Mouse (Mus musculus): ENCODE measurements around the gene Atrnl1.
"Not testable (repeated sequence)": the region's sequence is repeated elsewhere in the genome, so short reads cannot be mapped to it uniquely, and the experiment has no call there.

Atrnl1 gene

DNA sequence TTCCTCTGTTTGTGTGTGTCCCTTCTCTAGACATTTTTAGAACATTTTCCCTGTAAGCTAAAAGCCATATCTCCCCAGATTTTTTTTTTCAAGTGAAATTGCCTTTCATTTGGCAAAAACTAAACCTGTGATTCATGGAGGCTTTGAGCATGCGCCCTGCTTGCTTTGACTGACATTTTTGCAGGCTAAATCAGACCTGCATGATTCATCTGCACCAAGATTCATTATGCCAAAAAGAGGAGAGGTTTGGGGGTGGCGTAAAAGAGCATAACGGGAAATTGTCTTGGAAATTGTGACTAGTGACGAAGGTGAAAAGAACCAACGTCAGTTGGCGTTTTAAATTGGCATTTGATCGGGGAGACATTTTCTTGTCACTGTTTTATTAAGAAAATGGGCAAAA, 358.9 kb downstream of the Atrnl1 start:
- DNase-seq (ENCODE audit: low spot score), result no peak

GRCm38 (mm10) chr19:57970342-57970895, 359.6 kb downstream of the Atrnl1 start:
- DNase-seq (ENCODE audit: low spot score), result no peak

DNA sequence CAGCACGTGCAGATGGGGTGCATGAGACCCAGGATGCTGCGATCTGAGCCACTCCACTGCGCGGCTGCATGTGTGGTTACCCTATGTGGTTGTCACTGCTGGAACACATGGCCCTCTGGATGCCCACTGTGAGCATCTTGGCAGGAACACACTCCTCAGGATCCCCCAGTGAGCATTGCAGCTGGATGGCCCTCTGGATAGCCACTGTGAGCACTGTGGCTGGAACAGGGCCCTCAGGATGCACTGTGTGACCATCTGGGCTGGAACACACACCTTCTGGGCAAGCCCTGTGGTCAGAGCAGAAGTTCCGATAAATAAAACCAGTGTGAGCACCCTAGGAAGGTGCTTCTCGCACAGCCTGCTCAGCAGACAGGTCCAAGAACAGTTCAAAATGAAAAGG, 364.4 kb downstream of the Atrnl1 start:
- no peak for DNase-seq (ENCODE audit: low spot score)

- no peak for DNase-seq (ENCODE audit: low spot score)
Measured at GRCm38 (mm10) chr19:57985918-57986900, 375.4 kb downstream of the Atrnl1 start.

DNA sequence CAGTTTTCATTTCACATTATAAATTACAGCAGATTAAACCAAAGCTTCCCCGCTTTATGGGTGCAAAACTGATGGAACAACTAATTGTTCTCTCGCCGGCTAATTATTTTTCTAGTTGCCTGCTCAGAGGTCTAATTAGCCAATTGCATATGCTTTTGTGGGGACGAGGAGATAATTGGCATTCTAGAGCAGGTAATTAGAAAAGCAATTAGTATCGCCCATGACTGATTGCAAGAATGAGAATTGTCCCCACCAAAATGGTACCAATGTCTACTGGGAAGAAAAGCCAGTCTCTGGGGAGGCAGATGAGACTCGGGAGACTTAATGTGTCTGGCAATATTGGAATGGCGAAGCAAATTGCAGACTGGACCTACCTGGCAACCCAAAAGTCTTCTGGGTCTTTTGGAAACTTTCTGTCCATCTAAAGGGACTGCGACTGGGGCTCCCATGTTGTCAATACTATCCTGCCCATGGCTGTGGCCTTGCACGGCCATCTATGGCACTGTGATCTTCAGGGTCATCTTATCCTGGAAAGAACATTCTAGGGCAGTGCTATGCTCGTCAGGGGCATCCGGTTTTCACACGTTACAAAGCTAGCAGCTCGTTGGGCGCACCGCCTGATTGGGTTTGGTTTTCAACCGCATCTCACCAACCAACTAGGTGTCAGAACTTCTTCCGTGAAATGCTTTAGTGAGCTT, 377.0 kb downstream of the Atrnl1 start:
- DNase-seq (ENCODE audit: low spot score), result no peak

DNA sequence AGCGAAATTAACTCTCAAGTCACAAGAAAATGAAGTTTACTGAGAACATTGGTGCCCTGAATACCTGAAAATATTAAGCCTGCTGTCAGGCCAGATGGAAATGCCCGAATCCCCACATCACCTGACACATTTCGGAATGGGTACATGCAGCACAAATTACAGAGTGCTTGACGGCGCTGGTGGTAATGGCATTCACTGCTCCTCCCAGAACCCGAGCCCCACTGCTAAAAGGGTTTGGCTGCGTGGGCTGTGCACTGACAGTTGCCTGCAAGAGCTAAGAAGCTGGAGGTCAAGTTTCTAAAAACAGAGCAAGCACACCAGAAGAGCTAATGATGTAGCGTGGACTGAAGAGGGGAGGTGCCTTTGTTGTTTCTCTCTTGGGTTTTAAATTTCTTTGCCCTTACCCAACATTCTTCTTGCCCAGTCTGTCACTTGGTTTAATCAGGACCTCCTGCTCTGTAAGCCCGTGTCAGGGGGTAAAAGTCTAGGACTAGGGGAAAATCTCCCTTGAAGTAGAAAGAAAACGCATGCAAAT, 377.8 kb downstream of the Atrnl1 start:
- DNase-seq (ENCODE audit: low spot score), result no peak

- DNase-seq (ENCODE audit: low spot score), result no peak
Measured at GRCm38 (mm10) chr19:57991099-57991760, 380.4 kb downstream of the Atrnl1 start.

DNA sequence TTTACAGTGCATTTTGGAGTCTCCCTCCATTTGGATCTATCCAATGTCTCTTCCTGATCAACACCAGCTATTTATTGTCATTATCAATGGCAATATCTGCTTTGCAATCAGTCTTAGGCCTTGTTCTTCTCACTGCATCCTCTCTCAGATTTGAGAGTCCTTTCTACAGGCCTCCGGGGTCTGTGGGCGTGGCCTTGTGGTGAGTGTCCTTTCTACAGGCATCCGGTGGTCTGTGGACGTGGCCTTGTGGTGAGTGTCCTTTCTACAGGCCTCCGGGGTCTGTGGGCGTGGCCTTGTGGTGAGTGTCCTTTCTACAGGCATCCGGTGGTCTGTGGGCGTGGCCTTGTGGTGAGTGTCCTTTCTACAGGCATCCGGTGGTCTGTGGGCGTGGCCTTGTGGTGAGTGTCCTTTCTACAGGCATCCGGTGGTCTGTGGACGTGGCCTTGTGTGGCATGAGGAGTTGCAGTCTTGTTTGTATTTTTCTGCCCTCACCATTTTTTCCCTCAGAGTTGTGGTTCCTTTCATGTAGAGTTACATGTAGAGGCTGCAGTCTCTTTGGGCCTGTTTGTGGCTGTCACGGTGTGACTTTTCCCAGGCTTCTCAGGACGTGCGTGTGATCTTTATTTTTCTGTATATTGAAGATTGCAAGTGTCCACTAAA, 383.5 kb downstream of the Atrnl1 start:
- DNase-seq (ENCODE audit: low spot score), result not testable (repeated sequence)

GRCm38 (mm10) chr19:57995015-57995414, 384.2 kb downstream of the Atrnl1 start:
- DNase-seq (ENCODE audit: low spot score), result no peak

DNA sequence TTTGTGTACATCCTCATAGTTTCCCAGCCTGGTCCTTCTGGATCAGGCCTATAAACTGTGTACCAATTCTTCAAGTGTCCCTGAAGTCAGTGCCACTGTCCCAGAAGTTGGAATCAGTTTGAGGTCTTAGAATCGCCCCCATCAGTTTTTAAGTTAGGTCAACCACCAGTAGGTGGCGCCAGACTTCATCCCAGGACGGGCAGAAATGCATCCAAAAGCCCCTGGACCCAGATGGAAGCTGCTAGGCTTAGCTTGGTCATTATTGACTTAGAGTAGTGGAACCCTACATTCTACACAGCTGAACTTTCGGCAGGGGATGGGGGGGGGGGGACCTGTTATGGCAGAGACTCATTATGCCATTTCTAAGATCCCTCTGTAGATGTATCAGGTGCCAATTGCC, 387.1 kb downstream of the Atrnl1 start:
- DNase-seq (ENCODE audit: low spot score), result peak; percentile 28

GRCm38 (mm10) chr19:58011636-58012035, 400.8 kb downstream of the Atrnl1 start:
- no peak for DNase-seq (ENCODE audit: low spot score)

DNA sequence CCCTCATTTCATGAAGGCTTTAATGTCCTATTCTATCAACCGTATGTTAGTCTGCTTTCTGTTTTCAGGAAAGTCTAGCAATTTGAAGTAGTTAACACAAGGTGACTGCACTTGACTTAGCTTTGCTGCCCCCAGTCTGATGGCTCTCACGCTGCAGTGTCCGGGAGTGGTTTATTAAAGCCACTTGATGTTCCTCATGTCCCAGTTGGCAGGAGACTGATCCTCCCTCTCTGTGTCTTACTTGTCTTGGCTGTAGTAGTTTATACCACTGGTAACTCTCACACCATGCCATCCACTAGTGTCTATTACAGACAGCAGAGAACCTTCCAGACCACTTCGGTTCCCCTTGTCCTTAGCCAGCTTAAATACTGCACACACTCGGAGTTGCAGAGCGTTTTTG, 404.9 kb downstream of the Atrnl1 start:
- no peak for DNase-seq (ENCODE audit: low spot score)

DNA sequence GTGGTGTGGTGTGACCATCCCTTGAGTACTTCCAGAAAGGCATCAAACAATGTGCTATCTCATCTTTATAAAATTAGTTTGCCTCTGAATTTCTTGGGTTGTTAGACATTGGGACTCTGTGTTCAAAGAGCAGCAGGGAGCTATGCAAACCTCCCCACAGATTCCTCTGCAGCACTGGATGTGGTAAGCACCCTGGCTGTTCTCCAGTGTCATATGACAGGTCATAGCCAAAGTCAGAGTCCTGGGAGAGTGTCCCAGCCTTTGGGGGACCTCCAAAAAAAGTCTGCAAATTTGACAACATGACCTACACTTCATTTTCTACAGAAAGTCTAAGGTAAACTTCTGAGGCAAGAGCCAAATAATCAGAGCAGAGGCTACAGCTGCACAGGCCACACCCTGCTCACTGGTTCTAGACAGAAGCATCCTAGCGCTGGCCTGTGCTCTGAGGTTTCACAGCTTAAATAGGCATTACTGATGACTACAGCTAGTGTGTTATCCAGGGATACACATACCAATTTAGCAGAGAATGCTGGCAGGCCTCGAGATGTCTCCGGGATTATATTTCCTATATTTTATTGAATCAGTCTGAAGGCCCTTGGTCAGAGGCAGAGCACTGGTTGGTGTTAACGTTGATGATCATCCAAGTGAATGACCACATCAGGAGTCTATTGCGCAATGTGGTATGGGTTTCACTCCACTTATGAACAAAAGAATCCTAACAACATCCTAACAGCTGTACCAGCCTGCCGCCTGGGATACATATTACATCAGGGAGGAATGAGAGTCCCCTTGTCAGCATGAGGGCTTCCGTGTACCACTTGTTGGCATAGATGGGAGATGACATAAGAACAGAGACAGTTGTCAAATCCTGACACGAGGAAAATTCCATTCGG, 406.0 kb downstream of the Atrnl1 start:
- DNase-seq (ENCODE audit: low spot score), result no peak

- no peak for DNase-seq (ENCODE audit: low spot score)
Measured at GRCm38 (mm10) chr19:58017468-58017867, 406.6 kb downstream of the Atrnl1 start.

DNA sequence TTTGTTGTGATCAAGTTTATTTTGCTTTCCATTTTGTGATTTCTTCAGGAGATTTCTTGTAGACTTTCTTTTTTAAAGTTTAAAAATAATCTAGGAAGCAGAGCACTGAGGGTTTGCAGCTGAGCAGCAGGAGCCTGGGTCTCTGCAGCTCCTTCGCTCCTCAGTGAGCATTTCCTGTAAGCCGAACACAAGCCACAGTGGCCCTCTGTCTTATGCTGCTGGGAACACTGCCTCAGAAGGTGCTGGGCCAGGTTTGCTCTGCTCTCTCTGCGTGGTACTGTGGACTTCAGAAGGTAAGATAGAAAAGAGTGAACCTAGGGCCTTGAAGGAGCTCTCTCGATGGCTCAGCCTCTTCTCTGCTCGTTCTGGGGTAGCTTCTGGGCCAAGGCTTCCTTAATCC, 407.9 kb downstream of the Atrnl1 start:
- DNase-seq (ENCODE audit: low spot score), result no peak

DNA sequence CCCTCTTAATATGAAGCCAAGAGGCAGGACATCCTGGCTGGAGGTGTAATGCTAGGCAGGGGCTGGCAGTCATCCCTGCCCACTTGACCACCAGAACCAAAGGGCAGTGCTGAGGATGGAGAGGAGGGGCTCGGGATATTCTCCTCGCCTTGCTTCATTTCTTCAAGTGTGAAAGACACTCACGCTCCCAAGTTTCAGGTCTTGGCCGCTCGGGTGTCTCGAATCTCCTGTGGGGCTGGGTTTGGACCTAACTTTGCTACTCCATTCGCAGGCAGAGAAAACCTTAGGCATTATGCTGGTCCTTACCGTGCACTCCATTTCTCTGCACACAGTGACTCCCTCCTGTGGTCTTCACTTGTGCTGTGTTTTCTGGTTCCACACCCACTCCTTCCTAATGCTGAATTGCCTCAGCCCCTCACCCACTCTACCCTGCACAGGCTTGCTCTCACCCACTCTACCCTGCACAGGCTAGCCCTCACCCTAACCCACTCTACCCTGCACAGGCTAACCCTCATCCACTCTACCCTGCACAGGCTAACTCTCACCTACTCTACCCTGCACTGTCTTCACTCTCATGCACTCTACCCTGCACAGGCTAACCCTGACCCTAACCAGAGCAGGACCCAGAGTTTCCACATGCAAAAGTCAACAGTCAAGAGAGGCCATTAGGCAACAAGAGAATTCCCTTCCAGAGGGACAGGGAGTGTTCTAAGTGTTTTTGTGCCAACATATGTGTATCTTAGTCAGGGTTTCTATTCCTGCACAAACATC, 410.9 kb downstream of the Atrnl1 start:
- no peak for DNase-seq (ENCODE audit: low spot score)

- DNase-seq (ENCODE audit: low spot score), result no peak
Measured at GRCm38 (mm10) chr19:58023216-58023825, 412.5 kb downstream of the Atrnl1 start.

DNA sequence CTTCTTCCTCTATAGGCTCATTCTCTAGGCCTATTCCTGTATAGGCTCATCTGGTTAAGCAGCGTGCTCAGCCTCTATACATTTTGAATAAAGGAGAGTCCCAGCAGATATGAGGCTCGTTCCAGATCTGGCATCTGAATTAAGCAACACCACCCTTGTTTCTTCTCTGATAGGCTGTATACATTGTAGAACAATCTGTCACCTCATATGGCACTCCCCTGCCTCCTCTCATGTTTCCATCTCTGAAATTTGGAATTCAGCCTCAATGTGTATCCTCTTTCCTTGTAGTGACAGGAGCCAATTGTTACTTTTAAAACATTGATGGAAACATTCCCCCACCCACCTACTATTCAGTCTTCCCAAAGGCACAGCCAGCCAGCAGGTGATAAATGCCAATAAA, 414.2 kb downstream of the Atrnl1 start:
- no peak for DNase-seq (ENCODE audit: low spot score)

- no peak for DNase-seq (ENCODE audit: low spot score)
Measured at GRCm38 (mm10) chr19:58029661-58030060, 418.8 kb downstream of the Atrnl1 start.
